8 mouse cellular contexts compared by ENCODE assay signal in the genomic region with DNA sequence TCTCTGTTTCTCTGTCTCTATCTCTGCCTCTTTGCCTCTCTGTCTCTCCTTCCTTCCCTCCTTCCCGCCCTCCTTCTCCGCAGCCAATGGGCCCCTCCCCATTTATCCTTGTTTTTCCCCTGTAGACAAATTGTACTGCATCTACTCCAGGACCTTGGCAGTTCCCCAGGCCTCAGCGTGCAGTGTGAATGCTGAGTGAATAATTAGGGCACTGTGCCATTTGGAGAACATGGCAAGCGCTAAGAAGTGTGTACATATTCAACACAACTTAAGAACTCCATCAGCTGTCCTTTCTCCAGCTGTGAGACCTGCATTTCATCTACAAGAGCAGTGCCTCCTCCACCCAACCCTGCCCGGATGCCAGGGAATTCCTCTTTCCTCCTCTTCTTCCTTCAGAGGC.
DNase-seq lines count a peak whose midpoint lies in the region; ATAC-seq and TF ChIP-seq lines count a peak whose summit lies in the region.

No protein-coding gene starts in this region.

- H3K9me3 ChIP-seq in forebrain, embryonic 13.5 days (replicated peaks) = no peaks in the 10 kb centered on the region
- H3K9me3 ChIP-seq in forebrain, embryonic 10.5 days = no peaks in the 10 kb centered on the region
- no peaks in the 10 kb centered on the region for H3K9me3 ChIP-seq in lung, embryonic 14.5 days (ENCODE audit: low read depth, low read length)
- no peaks in the 10 kb centered on the region for H3K9me3 ChIP-seq in forebrain, embryonic 15.5 days

- WGBS in forebrain, embryonic 13.5 days = 58% methylated on average over 5 of the region's 5 CpGs
- WGBS in forebrain, embryonic 10.5 days = 90% methylated on average over 5 of the region's 5 CpGs
- WGBS in lung, embryonic 14.5 days = 51% methylated on average over 5 of the region's 5 CpGs
- WGBS in lung, adult 2 months = 50% methylated on average over 5 of the region's 5 CpGs
- WGBS in forebrain, embryonic 15.5 days = 24% methylated on average over 5 of the region's 5 CpGs
- 71% methylated on average over 5 of the region's 5 CpGs for WGBS in kidney, adult 2 months

- H3K79me2 ChIP-seq in myocyte (ENCODE audit: control insufficient read depth, insufficient read depth) = no peaks in the 10 kb centered on the region

- H3K4me3 ChIP-seq in forebrain, embryonic 13.5 days = no peak overlapping the region
- H3K4me3 ChIP-seq in forebrain, embryonic 10.5 days = no peak overlapping the region
- H3K4me3 ChIP-seq in lung, embryonic 14.5 days (ENCODE audit: low read depth, low read length) = no peak overlapping the region
- no peak overlapping the region for H3K4me3 ChIP-seq in lung, adult 2 months (replicated peaks; ENCODE audit: extremely low read depth, low read depth, low read length)
- no peak overlapping the region for H3K4me3 ChIP-seq in forebrain, embryonic 15.5 days
- no peak overlapping the region for H3K4me3 ChIP-seq in myocyte
- no peak overlapping the region for H3K4me3 ChIP-seq in kidney, adult 2 months (ENCODE audit: insufficient read depth, low read depth, low read length)

- peaks cover 8% of the 10 kb centered on the region; the same call in 1 of the 2 replicates for H3K4me1 ChIP-seq in forebrain, embryonic 13.5 days
- peaks cover 7% of the 10 kb centered on the region for H3K4me1 ChIP-seq in forebrain, embryonic 10.5 days
- H3K4me1 ChIP-seq in lung, embryonic 14.5 days (ENCODE audit: insufficient read depth) = peaks cover 4% of the 10 kb centered on the region; the same call in 1 of the 2 replicates
- H3K4me1 ChIP-seq in lung, adult 2 months (ENCODE audit: control insufficient read depth, insufficient read depth, low read length) = no peaks in the 10 kb centered on the region
- H3K4me1 ChIP-seq in forebrain, embryonic 15.5 days = peaks cover 9% of the 10 kb centered on the region
- H3K4me1 ChIP-seq in kidney, adult 2 months (ENCODE audit: control insufficient read depth, insufficient read depth, low read length) = no peaks in the 10 kb centered on the region

- no peak overlapping the region for H3K27ac ChIP-seq in forebrain, embryonic 13.5 days
- no peak overlapping the region for H3K27ac ChIP-seq in forebrain, embryonic 10.5 days
- H3K27ac ChIP-seq in lung, embryonic 14.5 days (ENCODE audit: low read depth) = no peak overlapping the region
- peak overlapping the region; percentile 20; the same call in 1 of the 2 replicates for H3K27ac ChIP-seq in forebrain, embryonic 15.5 days (replicated peaks)
- H3K27ac ChIP-seq in kidney, adult 2 months (ENCODE audit: insufficient read depth, low read depth, low read length) = no peak overlapping the region

- no peaks in the 10 kb centered on the region for H3K36me3 ChIP-seq in forebrain, embryonic 13.5 days (ENCODE audit: poor library complexity, severe bottlenecking)
- H3K36me3 ChIP-seq in forebrain, embryonic 10.5 days (replicated peaks) = no peaks in the 10 kb centered on the region
- H3K36me3 ChIP-seq in lung, embryonic 14.5 days (ENCODE audit: insufficient read depth) = no peaks in the 10 kb centered on the region
- H3K36me3 ChIP-seq in forebrain, embryonic 15.5 days = no peaks in the 10 kb centered on the region
- H3K36me3 ChIP-seq in myocyte (ENCODE audit: control insufficient read depth, insufficient read depth) = no peaks in the 10 kb centered on the region
- H3K36me3 ChIP-seq in kidney, adult 2 months (ENCODE audit: control insufficient read depth, insufficient read depth, low read length) = no peaks in the 10 kb centered on the region

- peak; percentile 83 for ATAC-seq in forebrain, embryonic 13.5 days
- peak; percentile 35; the same call in 1 of the 2 replicates for ATAC-seq in lung, embryonic 14.5 days (ENCODE audit: insufficient read depth)
- ATAC-seq in forebrain, embryonic 15.5 days (replicated peaks) = peak; percentile 88

- no peak overlapping the region for H3K4me2 ChIP-seq in forebrain, embryonic 13.5 days
- H3K4me2 ChIP-seq in lung, embryonic 14.5 days = no peak overlapping the region
- H3K4me2 ChIP-seq in forebrain, embryonic 15.5 days (replicated peaks) = no peak overlapping the region
- H3K4me2 ChIP-seq in myocyte (ENCODE audit: low read depth) = peak overlapping the region; percentile 14

- no peaks in the 10 kb centered on the region for H3K27me3 ChIP-seq in forebrain, embryonic 13.5 days
- no peaks in the 10 kb centered on the region for H3K27me3 ChIP-seq in forebrain, embryonic 10.5 days (ENCODE audit: poor library complexity, severe bottlenecking)
- H3K27me3 ChIP-seq in lung, embryonic 14.5 days (ENCODE audit: insufficient read depth, low read length) = no peaks in the 10 kb centered on the region
- no peaks in the 10 kb centered on the region for H3K27me3 ChIP-seq in forebrain, embryonic 15.5 days
- H3K27me3 ChIP-seq in myocyte (ENCODE audit: control insufficient read depth, insufficient read depth, insufficient read length) = no peaks in the 10 kb centered on the region
- no peaks in the 10 kb centered on the region for H3K27me3 ChIP-seq in kidney, adult 2 months (replicated peaks; ENCODE audit: control insufficient read depth, insufficient read depth, low read length)

- no peak for TF ChIP-seq POLR2A in lung, adult 2 months (IDR thresholded peaks at IDR 0.05; ENCODE audit: borderline replicate concordance, extremely low read depth, low read depth, low read length)
- TF ChIP-seq POLR2A in myocyte (IDR thresholded peaks at IDR 0.05; ENCODE audit: insufficient read length, low read depth) = no peak
- no peak for TF ChIP-seq POLR2A in kidney, adult 2 months (IDR thresholded peaks at IDR 0.05; ENCODE audit: low read depth, low read length)

- TF ChIP-seq CTCF in lung, embryonic 14.5 days (IDR thresholded peaks at IDR 0.05; ENCODE audit: low read depth) = no peak
- no peak for TF ChIP-seq CTCF in lung, adult 2 months (IDR thresholded peaks at IDR 0.05; ENCODE audit: insufficient read depth, low read length)
- no peak for TF ChIP-seq CTCF in kidney, adult 2 months (conservative IDR thresholded peaks at IDR 0.05; ENCODE audit: insufficient read depth, insufficient read length, low read depth, low read length)

- DNase-seq in forebrain, embryonic 10.5 days (ENCODE audit: extremely low spot score, low spot score) = no peak
- DNase-seq in lung, embryonic 14.5 days = peak; percentile 67
- DNase-seq in lung, adult 2 months = no peak
- DNase-seq in ovary, adult 18-20 months (ENCODE audit: low spot score) = no peak
- no peak for DNase-seq in kidney, adult 2 months

- no peak overlapping the region for H3K9ac ChIP-seq in forebrain, embryonic 13.5 days
- H3K9ac ChIP-seq in lung, embryonic 14.5 days = no peak overlapping the region
- H3K9ac ChIP-seq in forebrain, embryonic 15.5 days (replicated peaks) = no peak overlapping the region

- H3ac ChIP-seq in myocyte (ENCODE audit: control insufficient read depth, insufficient read length) = no peak overlapping the region

TF ChIP-seq in myocyte, 11 proteins besides CTCF, POLR2A, EP300 and RAD21:
- TF ChIP-seq MYOD1 (IDR thresholded peaks at IDR 0.05; ENCODE audit: control insufficient read depth in 1 of 3, insufficient read length in 2 of 3, low read depth in 2 of 3) (peak in 1 of 3 experiments; percentile 4), CEBPB (IDR thresholded peaks at IDR 0.05; ENCODE audit: insufficient read depth, poor library complexity, severe bottlenecking) (no peak), REST (IDR thresholded peaks at IDR 0.05; ENCODE audit: insufficient read depth, insufficient read length) (no peak), MAX (IDR thresholded peaks at IDR 0.05; ENCODE audit: low read depth) (no peak), POLR2AphosphoS2 (IDR thresholded peaks at IDR 0.05; ENCODE audit: insufficient read length, low read depth) (no peak)

Comparison
In these comparisons a context has a peak if more than half of its experiments do, and no peak if none do; other contexts are left out.
1. ATAC-seq: peak in every context shown above with its lines; median percentile 88 in forebrain, embryonic 15.5 days; 83 in forebrain, embryonic 13.5 days; 35 in lung, embryonic 14.5 days.